Mouse (Mus musculus) hematopoietic multipotent progenitor cell, adult 10-12 weeks (in vitro differentiated cells): ENCODE results near the gene Nipsnap1. TPM values are rescaled to one million over a fixed set of nuclear protein-coding genes. Genes with fewer than 3 reads are reported as not detected.

ENCODE experiments used
- polyA plus RNA-seq: library from polyadenylated mRNA; stranded (reverse); fragments of >175 nt; gene quantifications from 2 replicates; pipeline ENCODE4 v1.2.3, GENCODE M21; 2012; ENCODE audit warnings: low replicate concordance

Nipsnap1 gene
- polyA plus RNA-seq: 5.7 and 19.6 TPM in 2 replicates

DNA sequence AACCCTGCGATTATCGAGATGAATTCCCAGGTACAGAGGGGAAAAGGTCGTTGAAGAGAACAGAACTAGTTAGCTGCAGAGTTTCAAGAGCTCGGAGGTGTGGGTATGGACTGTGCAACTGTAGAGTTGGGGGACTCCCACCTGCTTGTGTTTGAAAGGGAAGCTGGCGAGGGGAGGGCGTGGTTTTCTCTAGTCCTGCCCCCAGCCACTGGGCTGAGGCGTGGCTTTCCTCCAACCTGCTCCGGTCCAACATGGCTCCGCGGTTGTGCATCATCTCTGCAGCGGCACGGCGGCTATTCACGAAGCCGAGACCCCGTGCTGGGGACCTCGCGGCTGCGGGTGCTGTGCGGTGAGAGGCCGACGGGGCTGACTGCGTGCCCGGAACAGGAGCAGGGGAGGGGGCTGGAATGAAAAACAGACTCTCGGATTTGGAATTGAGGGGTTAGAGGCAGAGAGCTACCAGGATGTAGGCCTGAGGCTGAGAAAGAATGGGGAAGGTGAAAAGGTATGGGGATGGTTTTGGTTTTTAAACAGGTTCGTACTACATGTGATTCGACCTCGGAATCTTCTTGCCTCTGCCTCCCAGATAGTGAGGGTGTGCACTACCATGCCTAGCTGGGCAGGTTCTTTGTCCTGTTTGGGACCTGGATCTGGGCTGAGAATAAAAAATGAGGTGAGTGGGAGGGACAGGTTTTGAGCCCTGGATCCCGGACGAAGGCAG, at the start of gene Nipsnap1:
Nipsnap1 (plus strand) TSS at position 197 of the 721 bp plus-strand sequence.

DNA sequence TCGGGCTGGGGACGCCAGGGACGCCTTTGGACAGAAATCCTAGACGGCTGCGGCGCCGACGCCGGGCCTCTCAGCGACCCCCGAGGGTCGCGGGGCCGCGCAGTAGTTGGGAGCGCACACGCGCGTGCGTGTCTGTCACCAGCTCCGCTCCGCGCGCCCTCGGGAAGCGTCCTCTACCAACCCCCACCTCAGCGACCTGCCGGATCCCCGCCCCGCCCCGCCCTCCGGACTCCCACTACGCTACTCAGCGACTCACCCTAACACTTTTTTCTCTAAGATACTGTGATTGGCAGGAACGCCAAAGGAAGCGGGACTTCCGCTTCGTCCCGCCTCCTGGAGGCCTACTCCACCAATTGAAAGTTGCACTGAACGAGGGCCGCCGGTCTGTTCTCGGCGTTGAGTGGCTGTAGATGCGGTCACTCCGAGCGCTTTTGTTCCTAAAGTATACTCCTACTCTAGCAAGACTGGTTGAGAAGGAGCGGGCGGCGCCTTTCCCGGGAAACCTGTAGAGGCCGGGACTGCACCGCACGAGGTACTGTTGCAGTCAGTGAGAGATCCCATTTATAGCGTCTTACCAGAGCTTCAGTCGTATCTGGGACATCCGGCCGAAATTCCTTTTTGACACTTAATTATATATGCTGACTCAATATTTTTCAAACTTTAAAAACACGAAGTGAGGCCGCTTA, 24.4 kb upstream of the Nipsnap1 start, which contains the start of gene Nf2:
Nf2 (minus strand) TSS at position 279 of the 686 bp plus-strand sequence.

DNA sequence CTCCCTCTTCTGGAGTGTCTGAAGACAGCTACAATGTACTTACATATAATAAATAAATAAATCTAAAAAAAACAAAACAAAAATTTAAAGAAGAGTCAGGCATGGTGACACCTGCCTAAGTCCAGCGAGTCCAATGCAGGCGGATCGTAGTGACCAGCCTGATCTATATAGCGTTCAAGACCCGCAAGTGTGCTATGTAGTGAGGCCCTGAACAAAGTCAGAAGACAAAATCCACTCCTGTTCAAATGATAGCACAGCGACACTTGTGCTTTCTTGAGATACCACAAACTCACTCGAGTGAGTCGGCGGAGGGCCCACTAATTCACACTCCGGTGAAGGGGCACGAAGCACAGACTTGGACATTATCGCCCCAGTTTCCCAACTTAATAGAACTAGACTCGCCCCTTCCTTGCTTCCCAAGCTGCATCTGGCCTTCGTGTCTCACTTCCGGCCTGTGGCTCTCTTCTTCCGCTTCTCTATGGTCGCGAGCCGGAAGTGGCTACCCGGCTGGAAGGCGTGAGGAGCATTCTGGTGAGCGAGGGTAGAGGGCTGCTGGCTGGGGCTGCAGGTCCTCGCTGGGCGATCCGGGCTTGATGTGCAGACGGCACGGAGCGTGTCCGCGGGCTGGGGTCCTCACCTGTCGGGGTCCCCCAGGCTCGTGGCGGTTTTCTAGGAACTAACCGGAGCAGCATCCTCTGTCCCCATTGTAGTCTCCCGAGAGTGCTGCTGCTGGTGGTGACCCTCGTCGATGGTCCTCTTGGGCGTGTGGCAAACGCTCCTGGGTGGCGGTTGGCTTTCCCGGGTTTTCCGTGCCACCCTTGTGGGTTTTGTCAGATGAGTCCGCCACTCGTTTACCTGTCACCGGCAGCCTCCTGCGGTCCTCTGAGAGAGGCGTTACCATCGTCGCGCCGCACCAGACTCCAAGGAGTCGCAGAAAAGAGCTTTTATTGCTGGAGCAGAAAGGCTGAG, 21.4 kb downstream of the Nipsnap1 start, which contains the start of gene Thoc5:
Thoc5 (plus strand) TSS at position 473 of the 969 bp plus-strand sequence.

Other genes starting within 250 kb of the Nipsnap1 start
- gene Ascc2, start 236.2 kb upstream of the Nipsnap1 start, polyA plus RNA-seq: 21.9 and 22.2 TPM in 2 replicates
- gene Uqcr10, start 169.6 kb upstream of the Nipsnap1 start, polyA plus RNA-seq: 25.2 and 35.2 TPM in 2 replicates
- 70.2 and 135 TPM in 2 replicates for gene Zmat5, start 169.3 kb upstream of the Nipsnap1 start, polyA plus RNA-seq
- gene Cabp7, start 127.2 kb upstream of the Nipsnap1 start, polyA plus RNA-seq: 0.10 TPM in 1 of 2 replicates, not detected in the other
- gene Nf2, start 24.4 kb upstream of the Nipsnap1 start, polyA plus RNA-seq: 32.0 and 79.3 TPM in 2 replicates
- 3.2 and 5.9 TPM in 2 replicates for gene Thoc5, start 21.4 kb downstream of the Nipsnap1 start, polyA plus RNA-seq
- gene Nefh, start 74.1 kb downstream of the Nipsnap1 start, polyA plus RNA-seq: 1.3 and 1.5 TPM in 2 replicates
- gene Ap1b1, start 112.9 kb downstream of the Nipsnap1 start, polyA plus RNA-seq: 26.9 and 62.0 TPM in 2 replicates
- gene Rasl10a, start 184.2 kb downstream of the Nipsnap1 start, polyA plus RNA-seq: 0.39 and 0.66 TPM in 2 replicates
- 13.4 and 30.5 TPM in 2 replicates for gene Gas2l1, start 191.4 kb downstream of the Nipsnap1 start, polyA plus RNA-seq
- gene Rhbdd3, start 225.0 kb downstream of the Nipsnap1 start, polyA plus RNA-seq: 14.5 and 15.6 TPM in 2 replicates
- 564 and 719 TPM in 2 replicates for gene Ewsr1, start 225.3 kb downstream of the Nipsnap1 start, polyA plus RNA-seq